Mouse (Mus musculus) CH12.LX (cell line): ENCODE data around the gene Ccdc96. TPM values are rescaled to one million over a fixed set of nuclear protein-coding genes. Genes with fewer than 3 reads are reported as not detected.

Experiments
- DNase-seq: peaks from one replicate; pipeline ENCODE4 v3.0.0-alpha.2; 2013; ENCODE audit errors: extremely low read depth
- H3K27ac ChIP-seq: 2 replicates; pipeline ENCODE4 v1.5.1; 2012; ENCODE audit warnings: low read depth, mild to moderate bottlenecking, control low read depth, moderate library complexity; ENCODE audit not compliant: insufficient read depth
- H3K27me3 ChIP-seq: replicated peaks from 2 replicates; pipeline ENCODE3; 2012; ENCODE audit warnings: inconsistent platforms
- H3K36me3 ChIP-seq, 2 experiments: replicated peaks in 1 of 2; 2 replicates each; pipeline versions ENCODE3 to v1.6.1; 2012; ENCODE audit warnings: inconsistent platforms in 1 of 2, low read length in 1 of 2, mild to moderate bottlenecking in 1 of 2, mixed read lengths in 1 of 2, moderate library complexity in 1 of 2; ENCODE audit not compliant: control insufficient read depth in 1 of 2, insufficient read depth in 1 of 2
- H3K4me1 ChIP-seq, 2 experiments: 2 replicates each; pipeline ENCODE4 v1.6.1; 2012; ENCODE audit warnings: inconsistent platforms in 1 of 2, moderate library complexity in 1 of 2; ENCODE audit not compliant: insufficient read depth in 2 of 2, control insufficient read depth in 1 of 2
- H3K4me2 ChIP-seq: 2 replicates; pipeline ENCODE4 v1.6.1; 2012; ENCODE audit warnings: low read depth, mild to moderate bottlenecking, control low read depth; ENCODE audit not compliant: poor library complexity, insufficient read depth, severe bottlenecking
- H3K4me3 ChIP-seq, 3 experiments: fragments of 150-350 bp in 1 of 3; sonication (generic) in 1 of 3; replicated peaks in 1 of 3; 2 replicates each; pipeline versions ENCODE3 to v1.5.1; 2011 to 2012; ENCODE audit warnings: low read depth in 2 of 3, low read length in 2 of 3, mild to moderate bottlenecking in 2 of 3, moderate library complexity in 2 of 3, control low read depth in 1 of 3, improper control_type of control experiment in 1 of 3, inconsistent platforms in 1 of 3, mixed read lengths in 1 of 3; ENCODE audit not compliant: poor library complexity in 1 of 3
- H3K79me2 ChIP-seq: replicated peaks from 2 replicates; pipeline ENCODE4 v1.6.1; 2012; ENCODE audit warnings: mild to moderate bottlenecking, moderate library complexity; ENCODE audit not compliant: control insufficient read depth, poor library complexity, insufficient read depth, severe bottlenecking; ENCODE audit errors: extremely low read depth
- H3K9ac ChIP-seq: 2 replicates; pipeline ENCODE4 v1.6.1; 2012; ENCODE audit warnings: low read depth, mild to moderate bottlenecking, control low read depth, moderate library complexity; ENCODE audit not compliant: insufficient read depth
- H3K9me3 ChIP-seq: replicated peaks from 2 replicates; pipeline ENCODE3; 2012; ENCODE audit warnings: low read length, inconsistent platforms, mixed read lengths
- CHD1 ChIP-seq: IDR thresholded peaks from 2 replicates; pipeline ENCODE4 v1.6.1; 2012; ENCODE audit warnings: low read depth, low read length, improper control_type of control experiment, inconsistent platforms
- EP300 ChIP-seq: IDR thresholded peaks from 2 replicates; pipeline ENCODE4 v1.6.1; 2011; ENCODE audit warnings: low read length, improper control_type of control experiment
- GABPA ChIP-seq: IDR thresholded peaks from 2 replicates; pipeline ENCODE4 v1.6.1; 2012; ENCODE audit warnings: low read depth, low read length, improper control_type of control experiment, inconsistent platforms; ENCODE audit not compliant: insufficient replicate concordance
- IRF4 ChIP-seq: IDR thresholded peaks from 2 replicates; pipeline ENCODE4 v1.6.1; 2014; ENCODE audit warnings: low read depth, mild to moderate bottlenecking, inconsistent platforms, low read length, improper control_type of control experiment
- JUND ChIP-seq: conservative IDR thresholded peaks from 2 replicates; pipeline ENCODE4 v1.6.1; 2011; ENCODE audit warnings: low read depth, low read length, improper control_type of control experiment
- KAT2A ChIP-seq: IDR thresholded peaks from 2 replicates; pipeline ENCODE4 v1.6.1; 2012; ENCODE audit warnings: low read length, improper control_type of control experiment, inconsistent platforms; ENCODE audit not compliant: insufficient replicate concordance
- MAFK ChIP-seq: IDR thresholded peaks from 2 replicates; pipeline ENCODE4 v1.6.1; 2011; ENCODE audit warnings: low read length, improper control_type of control experiment; ENCODE audit not compliant: insufficient replicate concordance
- MAZ ChIP-seq: IDR thresholded peaks from 2 replicates; pipeline ENCODE4 v1.6.1; 2012; ENCODE audit warnings: low read depth, mild to moderate bottlenecking, inconsistent platforms, low read length, improper control_type of control experiment, moderate library complexity
- NRF1 ChIP-seq: IDR thresholded peaks from 2 replicates; pipeline ENCODE4 v1.6.1; 2014; ENCODE audit warnings: low read depth, mild to moderate bottlenecking, inconsistent platforms, low read length, improper control_type of control experiment, moderate library complexity
- PAX5 ChIP-seq: IDR thresholded peaks from 2 replicates; pipeline ENCODE4 v1.6.1; 2012; ENCODE audit warnings: low read length, inconsistent platforms, mixed read lengths
- POLR2A ChIP-seq: IDR thresholded peaks from 2 replicates; pipeline ENCODE4 v1.6.1; 2011; ENCODE audit warnings: low read depth, mild to moderate bottlenecking, improper control_type of control experiment, low read length
- POLR2AphosphoS2 ChIP-seq: IDR thresholded peaks from 2 replicates; pipeline ENCODE4 v1.6.1; 2011; ENCODE audit warnings: low read depth, low read length, improper control_type of control experiment
- RAD21 ChIP-seq: IDR thresholded peaks from 2 replicates; pipeline ENCODE4 v1.6.1; 2011; ENCODE audit warnings: low read depth, mild to moderate bottlenecking, low read length, improper control_type of control experiment, moderate library complexity
- SIN3A ChIP-seq: IDR thresholded peaks from 2 replicates; pipeline ENCODE4 v1.6.1; 2012; ENCODE audit warnings: low read length, improper control_type of control experiment, inconsistent platforms
- USF2 ChIP-seq: conservative IDR thresholded peaks from 2 replicates; pipeline ENCODE4 v1.6.1; 2011; ENCODE audit warnings: low read depth, low read length, improper control_type of control experiment
- ZMIZ1 ChIP-seq: IDR thresholded peaks from 2 replicates; pipeline ENCODE4 v1.6.1; 2012; ENCODE audit warnings: low read depth, mild to moderate bottlenecking, inconsistent platforms, low read length, improper control_type of control experiment
- ZNF384 ChIP-seq: IDR thresholded peaks from 2 replicates; pipeline ENCODE4 v1.6.1; 2012; ENCODE audit warnings: low read depth, low read length, improper control_type of control experiment, inconsistent platforms
- dilution Hi-C: fragments of 300-500 bp; cut with MboI; formaldehyde crosslinking; loops from 2 replicates; pipeline ENCODE4 v1.14.3; 2020; ENCODE audit warnings: low sequenced_read_pairs; ENCODE audit not compliant: extremely low pct_unique_long_range_greater_than_20kb, extremely low pct_ligation_motif_present
- in situ Hi-C: fragments of 300-500 bp; cut with MboI; formaldehyde crosslinking; loops from 3 replicates; pipeline ENCODE4 v1.14.3; 2019; ENCODE audit warnings: low sequenced_read_pairs, low pct_ligation_motif_present, low pct_unique_long_range_greater_than_20kb, mixed read lengths
- polyA plus RNA-seq: library from polyadenylated mRNA; unstranded; fragments of >175 nt; gene quantifications from 2 replicates; pipeline ENCODE4 v1.2.1, GENCODE M21; 2012; ENCODE audit warnings: low read depth; ENCODE audit not compliant: insufficient read length
- total RNA-seq, 2 experiments: library from RNA; depleted of rRNA; stranded (reverse); fragments of 300-350 nt in 1 of 2; fragments of >200 nt in 1 of 2; gene quantifications; 2 replicates each; pipeline ENCODE4 v1.2.3; 2012 to 2014

The Ccdc96 gene
- total and polyA plus RNA-seq, 3 experiments, result 0.26 to 0.41 (median 0.34) TPM

GRCm38 (mm10) chr5:36505235-36505634 lies 20.8 kb downstream of the Ccdc96 start:
- Histone ChIP-seq H3K9ac (no peak overlapping the region), H3K4me2 (no peak overlapping the region), H3K36me3 (peaks cover 62 to 99% of the 10 kb centered on the region in 2 experiments), H3K9me3 (no peaks in the 10 kb centered on the region), H3K27me3 (no peaks in the 10 kb centered on the region), H3K27ac (no peak overlapping the region), H3K4me1 (peaks cover 0 to 7% of the 10 kb centered on the region in 2 experiments; a peak in 1 of 4 replicates), H3K79me2 (no peaks in the 10 kb centered on the region), H3K4me3 (no peak overlapping the region)
- in situ Hi-C loops, result no loop called here
- dilution Hi-C loops, result no loop called here
- DNase-seq, result no peak
- TF ChIP-seq MAZ, result no peak
- no peak for TF ChIP-seq POLR2A
- TF ChIP-seq ZMIZ1, result no peak
- no peak for TF ChIP-seq USF2
- no peak for TF ChIP-seq SIN3A
- TF ChIP-seq, all 38 proteins: peak for 0

DNA sequence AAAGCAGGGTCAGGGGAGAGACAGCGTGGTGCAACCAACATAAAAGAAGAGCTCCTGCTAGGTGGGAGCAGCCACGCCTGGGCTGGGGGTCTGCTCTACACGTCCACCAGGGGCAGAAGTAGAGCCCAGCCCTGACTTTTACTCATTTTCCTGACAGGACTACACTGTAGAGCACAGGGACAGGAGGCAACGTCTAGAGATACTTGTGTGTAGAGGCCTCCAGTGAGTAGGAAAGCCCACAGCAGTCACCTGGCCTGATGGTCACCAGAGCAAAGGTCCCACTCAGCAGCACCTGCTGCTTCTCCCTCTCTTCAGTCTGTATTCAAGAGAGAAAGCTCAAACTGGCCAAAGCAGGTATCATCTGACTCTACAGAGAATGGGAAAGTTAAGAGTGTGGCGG lies 21.3 kb downstream of the Ccdc96 start:
- no peak overlapping the region for H3K27ac ChIP-seq
- no peaks in the 10 kb centered on the region for H3K27me3 ChIP-seq
- H3K4me3 ChIP-seq, result no peak overlapping the region
- dilution Hi-C loops (no loop called here), in situ Hi-C loops (no loop called here)
- H3K4me2 ChIP-seq, result no peak overlapping the region
- no peak for DNase-seq
- peaks cover 61 to 99% of the 10 kb centered on the region in 2 experiments for H3K36me3 ChIP-seq
- H3K9ac ChIP-seq, result no peak overlapping the region
- TF ChIP-seq MAFK (no peak), KAT2A (no peak), PAX5 (no peak), RAD21 (no peak), ZNF384 (no peak)
- H3K4me1 ChIP-seq, result peaks cover 0 to 7% of the 10 kb centered on the region in 2 experiments; a peak in 1 of 4 replicates
- H3K79me2 ChIP-seq, result no peaks in the 10 kb centered on the region
- H3K9me3 ChIP-seq, result no peaks in the 10 kb centered on the region

DNA sequence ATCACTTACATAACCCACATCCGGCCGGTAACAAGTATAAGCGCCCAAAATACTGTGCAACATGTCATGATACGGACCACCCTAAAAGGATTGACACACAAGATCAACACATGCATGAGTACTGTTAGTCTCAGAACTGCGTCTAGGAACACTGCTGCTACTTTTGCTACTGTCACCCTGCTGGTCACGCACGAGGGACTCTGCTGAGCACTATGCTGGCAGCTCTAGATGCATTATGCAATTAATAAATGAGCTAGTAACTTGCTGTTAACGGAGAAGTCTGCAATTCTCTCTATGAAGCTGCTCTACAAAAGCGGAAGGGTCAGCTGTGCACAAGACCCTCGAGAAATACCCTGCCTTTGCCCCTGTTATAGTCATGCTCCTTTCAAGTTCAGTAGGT lies 24.0 kb downstream of the Ccdc96 start:
- Histone ChIP-seq H3K9me3 (no peaks in the 10 kb centered on the region), H3K27me3 (no peaks in the 10 kb centered on the region), H3K4me2 (no peak overlapping the region), H3K4me1 (no peaks in the 10 kb centered on the region), H3K9ac (no peak overlapping the region), H3K36me3 (peaks cover 63 to 99% of the 10 kb centered on the region in 2 experiments), H3K27ac (no peak overlapping the region), H3K79me2 (no peaks in the 10 kb centered on the region), H3K4me3 (no peak overlapping the region)
- dilution Hi-C loops (no loop called here), in situ Hi-C loops (no loop called here)
- DNase-seq, result no peak
- TF ChIP-seq EP300, result no peak
- no peak for TF ChIP-seq USF2
- no peak for TF ChIP-seq GABPA
- TF ChIP-seq JUND, result no peak
- no peak for TF ChIP-seq CHD1
- no peak for TF ChIP-seq IRF4
- TF ChIP-seq NRF1, result no peak
- no peak for TF ChIP-seq POLR2AphosphoS2
